Mouse (Mus musculus) megakaryocyte-erythroid progenitor cell, adult 5 weeks (primary cell): ENCODE results near the gene Vmn1r7. TPM values are rescaled to one million over a fixed set of nuclear protein-coding genes. Genes with fewer than 3 reads are reported as not detected.

Experiments
- polyA plus RNA-seq: library from polyadenylated mRNA; stranded (reverse); fragments of >175 nt; gene quantifications from 2 replicates; pipeline ENCODE4 v1.2.3, GENCODE M21; 2012

Gene Vmn1r7
- polyA plus RNA-seq = not detected in 2 replicates

GRCm38 (mm10) chr6:57025224-57025623 is at the start of gene Vmn1r7:
TSS of gene Vmn1r7 (minus strand) at chr6:57025324.

GRCm38 (mm10) chr6:57066487-57066886 is 41.4 kb upstream of the Vmn1r7 start, which contains the start of gene Vmn1r9:
TSS of gene Vmn1r9 (plus strand) at chr6:57066787.

GRCm38 (mm10) chr6:57031984-57032383 is 6.9 kb upstream of the Vmn1r7 start, which contains the start of gene Vmn1r8:
TSS of gene Vmn1r8 (plus strand) at chr6:57032284.

GRCm38 (mm10) chr6:56996943-56997342 is 28.2 kb downstream of the Vmn1r7 start, which contains the start of gene Vmn1r6:
TSS of gene Vmn1r6 (plus strand) at chr6:56997243.

Other genes with a start within 250 kb of the Vmn1r7 start
- 5.6 and 7.5 TPM in 2 replicates for gene Kbtbd2, start 227.5 kb downstream of the Vmn1r7 start, polyA plus RNA-seq
- gene Fkbp9, start 193.3 kb downstream of the Vmn1r7 start, polyA plus RNA-seq = 2.7 and 3.0 TPM in 2 replicates
- gene Nt5c3, start 101.4 kb downstream of the Vmn1r7 start, polyA plus RNA-seq = 44.9 and 63.9 TPM in 2 replicates
- gene Vmn1r4, start 101.3 kb downstream of the Vmn1r7 start, polyA plus RNA-seq = 0.11 TPM in 1 of 2 replicates, not detected in the other
- not detected in 2 replicates for gene Vmn1r5, start 55.1 kb downstream of the Vmn1r7 start, polyA plus RNA-seq
- gene Vmn1r6, start 28.1 kb downstream of the Vmn1r7 start, polyA plus RNA-seq = not detected in 2 replicates
- gene Vmn1r8, start 7.0 kb upstream of the Vmn1r7 start, polyA plus RNA-seq = not detected in 2 replicates
- not detected in 2 replicates for gene Vmn1r9, start 41.5 kb upstream of the Vmn1r7 start, polyA plus RNA-seq
- gene Vmn1r10, start 84.1 kb upstream of the Vmn1r7 start, polyA plus RNA-seq = not detected in 2 replicates
- gene Vmn1r11, start 108.1 kb upstream of the Vmn1r7 start, polyA plus RNA-seq = not detected in 2 replicates
- not detected in 2 replicates for gene Vmn1r12, start 131.6 kb upstream of the Vmn1r7 start, polyA plus RNA-seq
- not detected in 2 replicates for gene Vmn1r13, start 178.0 kb upstream of the Vmn1r7 start, polyA plus RNA-seq
- 0.01 TPM in 1 of 2 replicates, not detected in the other for gene Vmn1r14, start 206.4 kb upstream of the Vmn1r7 start, polyA plus RNA-seq
- gene Vmn1r15, start 232.6 kb upstream of the Vmn1r7 start, polyA plus RNA-seq = not detected in 2 replicates